Mouse (Mus musculus): ENCODE measurements around the gene Olfr1338.
"Not testable (repeated sequence)": the region's sequence is repeated elsewhere in the genome, so short reads cannot be mapped to it uniquely, and the experiment has no call there.

Gene Olfr1338

DNA sequence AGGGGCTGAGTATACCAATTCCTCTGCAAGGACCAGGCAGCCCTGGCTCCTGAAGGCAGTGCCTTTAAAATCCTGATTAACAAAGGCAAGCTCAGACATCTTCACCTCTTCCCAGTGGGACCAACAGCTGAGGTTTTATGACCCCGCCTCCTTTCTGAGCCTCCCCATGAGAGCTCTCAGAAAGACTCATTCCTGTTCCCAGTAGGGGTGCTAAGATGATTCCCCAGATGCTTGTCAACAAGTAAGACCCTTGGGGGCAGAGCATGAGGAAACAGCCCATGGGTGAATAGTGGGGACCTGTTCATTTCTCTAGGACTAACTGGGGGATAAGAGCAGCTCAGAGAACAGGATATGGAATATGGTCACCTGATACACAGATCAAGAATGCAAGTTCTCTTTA is at the start of gene Olfr1338:
Gene Olfr1338, minus strand, starts transcription at position 101 of the 400 bp plus-strand sequence.
- DNase-seq (ENCODE audit: low read depth, low spot score): no peak

- not testable (repeated sequence) for DNase-seq (ENCODE audit: low read depth, low spot score)
Measured at GRCm38 (mm10) chr4:118792796-118793195, 34.3 kb upstream of the Olfr1338 start.

DNA sequence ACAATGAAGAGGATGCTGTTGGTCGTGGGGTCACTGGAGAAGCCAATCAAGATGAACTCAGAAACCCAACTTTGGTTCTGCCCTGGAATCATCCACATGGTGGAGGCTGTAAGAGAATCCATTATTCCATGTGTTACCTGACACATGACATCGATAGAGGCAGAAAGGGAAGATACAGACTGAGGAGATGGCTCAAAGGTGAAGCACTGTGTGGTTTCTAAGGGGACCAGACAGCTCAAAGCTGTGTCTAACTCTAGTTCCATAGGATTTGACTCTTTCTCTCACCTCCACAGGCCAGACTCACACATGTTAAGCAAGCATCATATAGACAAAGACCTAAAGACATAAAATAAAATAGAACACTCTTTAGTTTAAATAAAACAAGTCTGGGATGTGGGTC is 23.9 kb upstream of the Olfr1338 start, which contains the start of gene Olfr1337:
Gene Olfr1337, minus strand, starts transcription at position 101 of the 400 bp plus-strand sequence.
- DNase-seq (ENCODE audit: low read depth, low spot score): no peak

- DNase-seq (ENCODE audit: low read depth, low spot score): no peak
Measured at GRCm38 (mm10) chr4:118741881-118742280, 16.7 kb downstream of the Olfr1338 start.

GRCm38 (mm10) chr4:118740988-118741698 is 17.4 kb downstream of the Olfr1338 start:
- DNase-seq (ENCODE audit: low read depth, low spot score): no peak

- no peak for DNase-seq (ENCODE audit: low read depth, low spot score)
Measured at GRCm38 (mm10) chr4:118739574-118739973, 19.0 kb downstream of the Olfr1338 start.

DNA sequence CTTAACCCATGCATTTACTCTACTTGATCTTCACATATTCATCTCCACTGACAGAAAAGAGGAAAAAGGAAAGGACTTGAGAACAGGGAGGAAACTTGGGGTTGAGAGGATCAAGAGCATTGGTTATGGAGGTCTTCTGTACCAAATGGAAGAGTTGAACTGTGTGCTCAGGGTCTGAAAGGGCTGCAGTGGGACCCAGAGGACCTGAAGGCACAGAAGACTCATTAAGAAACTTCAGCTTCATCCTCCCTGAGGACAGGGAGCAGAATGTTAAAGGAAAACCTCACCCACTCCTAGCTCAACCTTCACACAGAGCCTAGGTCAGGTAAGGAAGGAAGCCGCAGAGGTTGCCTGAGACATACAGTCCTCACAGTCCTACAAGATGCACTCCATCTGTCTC is 26.7 kb downstream of the Olfr1338 start, which contains the start of gene Olfr1339:
Gene Olfr1339, plus strand, starts transcription at position 301 of the 400 bp plus-strand sequence.
- no peak for DNase-seq (ENCODE audit: low read depth, low spot score)

DNA sequence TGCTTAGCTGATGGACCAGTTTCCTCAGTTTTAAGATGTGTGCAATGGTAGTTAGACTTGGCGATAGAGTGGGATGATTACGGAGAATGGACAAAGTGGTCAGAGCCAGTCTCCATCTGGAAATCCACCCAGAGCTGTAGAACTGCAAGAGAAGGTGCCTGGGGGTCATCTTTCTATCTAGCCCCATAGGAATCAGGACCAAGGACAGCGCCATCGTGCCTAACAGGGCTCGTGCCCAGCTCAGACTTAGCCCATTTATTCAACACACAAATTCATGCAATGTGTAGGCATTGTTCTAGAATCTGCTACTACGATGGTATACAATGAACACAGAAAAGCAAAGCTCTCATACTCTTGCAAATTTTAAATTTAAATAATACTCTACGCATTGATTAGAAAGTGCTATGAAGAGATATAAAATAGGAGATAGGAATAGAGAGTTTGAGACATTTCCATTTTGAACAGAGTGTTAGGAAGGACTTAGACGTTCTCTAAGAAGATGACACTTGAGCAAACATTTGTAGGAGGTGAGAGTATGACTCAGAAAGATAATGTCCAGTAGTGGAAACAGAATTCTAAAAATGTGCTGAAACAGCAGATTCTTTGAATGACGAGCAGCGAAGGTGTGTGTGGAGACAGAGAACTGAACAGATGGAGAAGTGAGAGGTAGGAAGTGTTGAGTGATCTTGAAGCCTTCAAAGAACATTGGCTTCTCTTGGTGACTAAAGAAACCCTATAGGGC is 36.6 kb downstream of the Olfr1338 start:
- no peak for DNase-seq (ENCODE audit: low read depth, low spot score)

DNA sequence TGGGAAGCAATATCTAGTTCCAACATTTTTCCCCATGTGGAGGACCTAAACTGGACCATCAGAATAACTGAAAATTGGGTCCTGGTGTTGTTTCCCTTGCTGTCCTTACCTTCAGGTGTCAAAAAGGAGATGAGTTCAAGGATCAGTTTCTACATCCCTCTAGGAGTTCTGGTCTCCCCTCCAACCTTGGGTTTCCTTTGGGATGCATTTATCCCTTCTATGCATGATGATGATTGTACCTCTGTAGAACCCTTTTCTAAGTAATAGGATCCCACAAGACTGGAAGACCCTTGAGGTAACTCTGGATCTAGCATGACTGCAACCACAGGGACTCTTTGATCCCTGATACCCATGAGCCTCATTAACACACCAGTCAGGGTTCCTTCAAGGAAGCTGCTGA is 38.7 kb downstream of the Olfr1338 start, which contains the start of gene Olfr1340:
Gene Olfr1340, plus strand, starts transcription at position 301 of the 400 bp plus-strand sequence.
- DNase-seq (ENCODE audit: low read depth, low spot score): no peak

DNA sequence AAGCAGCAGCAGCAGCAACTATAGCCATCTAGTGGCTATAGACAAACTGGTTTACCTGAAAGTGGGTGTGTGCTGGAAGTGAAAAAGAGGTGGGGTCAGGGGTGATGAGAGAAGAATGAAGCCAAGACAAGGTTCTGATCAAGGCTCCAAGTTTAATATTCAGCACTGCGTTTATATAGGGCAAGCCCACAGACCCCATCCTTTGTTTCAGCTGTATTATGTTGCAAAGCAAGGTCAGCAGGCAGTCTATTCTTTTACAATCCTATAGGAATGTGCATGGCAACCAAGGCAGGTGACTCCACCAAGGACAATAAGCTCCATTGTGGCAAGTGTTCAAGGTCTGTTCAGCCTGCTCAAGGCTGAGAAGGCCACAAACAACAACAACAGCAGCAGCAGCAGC is 46.9 kb downstream of the Olfr1338 start:
- no peak for DNase-seq (ENCODE audit: low read depth, low spot score)

DNA sequence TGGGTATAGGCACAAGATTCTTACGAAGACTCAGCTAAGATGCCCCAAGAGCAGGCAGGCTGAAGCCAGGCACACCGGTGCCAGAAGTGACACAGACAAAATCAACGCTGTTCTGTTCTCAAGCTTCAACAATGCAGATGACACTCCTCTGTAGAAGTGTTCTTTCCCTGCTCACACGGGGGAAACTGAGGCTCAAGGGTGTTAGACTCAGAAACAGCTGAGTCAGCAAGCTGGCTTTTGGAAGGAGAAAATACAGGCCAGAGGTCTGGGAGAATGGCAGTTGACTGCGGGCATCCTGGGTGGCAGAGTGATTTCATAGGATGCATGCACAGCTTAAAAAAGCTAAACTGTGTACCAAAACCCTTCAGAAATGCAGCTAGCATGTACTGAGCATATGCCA is 50.5 kb downstream of the Olfr1338 start:
- no peak for DNase-seq (ENCODE audit: low read depth, low spot score)

DNA sequence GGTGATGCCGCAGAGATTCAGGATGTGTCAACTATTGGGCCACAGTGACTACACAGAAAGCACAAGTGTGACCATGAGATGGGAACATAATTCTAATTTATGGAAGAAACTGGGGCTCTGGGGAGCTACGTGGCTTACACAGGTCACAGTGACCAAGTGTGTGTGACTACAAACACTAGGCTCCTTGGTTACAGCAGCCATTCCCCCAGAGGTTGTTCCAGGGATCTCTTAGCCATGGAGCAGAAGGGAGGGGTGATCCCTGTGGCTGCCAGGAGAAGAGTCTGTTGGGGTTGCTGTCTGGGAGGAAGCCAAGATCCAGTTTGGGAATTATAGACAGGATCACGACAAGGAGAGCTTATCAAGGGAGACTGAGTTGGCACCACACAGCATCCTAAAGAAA is 55.3 kb downstream of the Olfr1338 start, which contains the start of gene Olfr1341:
Gene Olfr1341, plus strand, starts transcription at position 301 of the 400 bp plus-strand sequence.
- DNase-seq (ENCODE audit: low read depth, low spot score): no peak
